Mouse (Mus musculus) MEL-GATA-1-ER (cell line): ENCODE measurements around the gene Vsig2.

ENCODE experiments used
- DNase-seq: peaks from one replicate; pipeline ENCODE4 v3.0.0-alpha.2; 2012; ENCODE audit warnings: low read depth; ENCODE audit errors: extremely low read depth

The Vsig2 gene

GRCm38 (mm10) chr9:37539170-37540025 is at the start of gene Vsig2:
Gene Vsig2, plus strand, starts transcription at chr9:37539255.
- DNase-seq: no peak

- peak; percentile 64 for DNase-seq
These were observed 49.5 kb upstream of the Vsig2 start for GRCm38 (mm10) chr9:37489446-37490120.

DNA sequence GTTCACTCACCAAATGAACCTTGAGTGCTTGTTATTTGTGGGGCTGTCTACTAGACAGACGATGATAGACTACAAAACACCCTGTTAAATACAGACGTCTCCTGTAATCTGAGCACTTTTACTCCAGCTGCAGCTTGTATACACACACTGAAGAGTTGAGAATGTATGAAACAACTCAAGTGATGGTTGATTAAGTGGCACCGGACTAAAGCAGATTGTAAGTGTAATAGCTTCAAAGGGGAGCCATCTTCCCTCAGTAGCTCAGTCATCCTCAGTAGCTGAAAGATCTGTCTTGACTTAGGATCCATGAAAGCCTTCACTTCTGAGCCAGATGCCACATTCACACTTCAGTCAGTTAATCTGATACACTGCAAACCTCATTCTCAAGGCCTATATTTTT is 43.3 kb upstream of the Vsig2 start:
- no peak for DNase-seq

DNA sequence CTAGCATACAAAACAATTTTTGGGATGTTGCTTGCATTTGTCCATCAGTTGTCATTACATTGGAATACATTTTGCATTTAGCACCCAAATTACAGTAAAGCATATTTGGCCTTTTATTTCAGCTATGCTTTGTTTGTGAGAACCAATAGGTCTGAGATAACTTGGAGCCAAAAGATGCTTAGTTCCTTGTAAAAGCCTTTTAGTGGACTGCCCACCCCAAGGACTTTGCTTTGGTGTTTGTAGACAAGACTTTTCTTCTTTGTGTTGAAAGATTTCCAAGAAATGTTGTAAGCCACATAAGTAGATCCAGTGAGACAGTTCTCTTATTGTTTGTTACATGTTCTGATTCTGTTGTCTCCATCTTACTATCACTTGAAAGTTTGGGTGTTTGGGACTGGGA is 42.7 kb upstream of the Vsig2 start:
- DNase-seq: no peak

- DNase-seq: no peak
These were observed 38.9 kb upstream of the Vsig2 start for GRCm38 (mm10) chr9:37500201-37500600.

DNA sequence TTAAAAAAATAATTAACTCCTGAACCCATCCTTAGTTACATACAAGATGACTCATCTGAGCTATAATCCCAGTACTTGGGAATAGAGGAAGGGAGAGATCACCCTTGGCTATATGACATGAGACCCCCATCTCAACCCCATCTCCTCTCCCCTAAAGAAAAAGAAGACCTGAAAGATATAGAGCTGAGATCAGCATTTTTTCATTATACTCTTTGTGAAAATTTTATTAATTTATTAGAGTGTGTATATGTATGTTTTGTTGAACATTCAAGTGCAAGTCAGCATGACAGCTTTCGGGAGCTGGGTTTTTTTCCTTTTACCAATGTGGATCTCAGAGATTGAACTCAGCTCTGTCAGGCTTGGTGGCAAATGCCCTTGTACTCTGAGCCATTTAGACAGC is 37.9 kb upstream of the Vsig2 start:
- DNase-seq: no peak

DNA sequence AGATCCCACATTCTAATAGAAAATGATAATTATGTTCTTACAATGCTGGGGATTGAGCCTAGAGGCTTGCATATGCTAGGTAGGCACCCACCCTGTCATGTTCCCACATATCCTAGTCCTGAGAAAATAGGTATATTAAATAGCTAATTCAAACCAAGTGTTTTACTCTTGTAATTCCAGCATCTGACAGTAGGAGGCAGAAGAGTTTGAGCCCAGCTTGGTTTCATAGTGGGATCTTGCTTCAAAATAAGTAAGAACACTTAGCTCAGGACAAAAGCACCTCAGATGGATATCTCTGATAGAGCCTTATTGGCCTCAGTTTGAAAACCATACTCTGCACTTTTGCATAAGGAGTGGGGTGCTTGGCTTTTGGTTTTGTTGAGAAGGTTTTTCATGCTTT is 34.7 kb upstream of the Vsig2 start:
- no peak for DNase-seq

DNA sequence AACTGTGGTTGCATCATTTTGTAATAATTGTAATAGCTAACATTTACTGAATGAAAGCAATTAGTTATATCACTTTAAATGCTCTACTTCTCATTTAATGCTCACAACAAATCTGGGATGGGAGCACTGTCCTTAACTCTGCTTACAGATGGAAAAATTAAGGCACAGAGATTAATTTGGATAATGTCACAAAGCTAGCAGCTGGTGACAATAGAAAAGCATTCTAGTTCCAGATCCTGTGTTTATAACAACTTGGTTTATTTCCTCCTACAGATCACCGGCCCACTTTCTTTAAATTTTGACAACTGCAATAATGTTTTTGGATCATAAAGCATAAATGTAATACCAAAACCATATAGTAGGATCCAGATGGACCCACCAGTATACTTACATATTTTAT is 33.0 kb upstream of the Vsig2 start:
- no peak for DNase-seq

DNA sequence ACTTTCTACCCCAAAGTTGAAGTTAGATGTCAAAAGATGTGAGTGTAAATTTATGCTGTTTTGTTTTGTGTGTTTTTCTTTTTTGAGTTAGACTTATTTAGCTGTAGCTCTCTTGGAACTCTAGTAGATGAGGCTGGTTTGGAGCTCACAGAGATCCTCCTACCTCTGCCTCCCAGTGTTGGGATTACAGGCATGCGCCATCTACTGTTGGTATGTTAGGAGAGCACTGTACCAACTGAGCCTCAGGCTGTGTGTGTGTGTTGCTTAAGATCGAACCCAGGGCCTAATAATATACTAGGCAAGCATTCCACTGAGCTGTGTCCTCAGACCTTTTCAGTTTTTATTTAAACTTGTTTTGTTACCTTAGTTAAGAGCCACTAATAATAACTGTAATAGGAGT is 27.0 kb upstream of the Vsig2 start:
- no peak for DNase-seq

GRCm38 (mm10) chr9:37514456-37514855 is 24.6 kb upstream of the Vsig2 start:
- no peak for DNase-seq

DNA sequence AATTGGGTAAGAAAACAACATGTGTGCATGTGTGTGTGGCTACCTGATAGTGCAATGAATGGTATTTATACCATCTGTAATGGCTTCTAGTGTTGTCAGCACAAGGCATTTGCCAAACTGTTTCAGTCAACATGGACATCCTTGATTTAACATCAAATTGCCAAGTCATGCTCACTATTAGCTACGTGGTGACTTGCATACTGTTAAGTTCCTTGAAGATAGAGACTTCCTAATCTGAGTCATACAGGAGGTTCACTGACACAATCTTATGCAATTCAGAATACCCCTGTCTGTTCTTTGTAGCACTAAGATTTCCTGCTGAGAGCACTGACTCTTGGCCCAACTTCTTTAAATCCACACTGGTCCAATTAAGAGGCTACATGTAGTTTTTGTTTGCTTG is 21.6 kb upstream of the Vsig2 start:
- peak; percentile 84 for DNase-seq

DNA sequence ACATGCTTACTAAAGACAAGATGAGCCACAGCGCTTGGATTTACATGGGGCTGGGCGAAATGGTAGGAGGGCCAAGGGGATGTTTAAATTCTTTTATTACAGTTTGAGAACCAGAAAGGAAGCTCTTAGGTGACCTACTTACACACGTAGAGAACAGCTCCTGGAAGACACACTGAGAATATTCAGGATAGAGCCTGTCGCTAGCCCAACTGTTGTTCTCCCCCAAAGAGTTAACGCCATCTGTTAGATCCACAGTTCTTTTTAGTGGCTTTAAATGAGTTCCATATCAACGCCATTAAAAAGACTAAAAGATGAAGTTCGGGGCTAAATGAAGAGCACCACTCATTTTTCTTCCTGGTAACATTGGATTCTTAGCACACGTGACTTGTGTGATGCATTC is 20.1 kb upstream of the Vsig2 start:
- DNase-seq: no peak

- DNase-seq: no peak
These were observed 19.1 kb upstream of the Vsig2 start for GRCm38 (mm10) chr9:37519995-37520394.

DNA sequence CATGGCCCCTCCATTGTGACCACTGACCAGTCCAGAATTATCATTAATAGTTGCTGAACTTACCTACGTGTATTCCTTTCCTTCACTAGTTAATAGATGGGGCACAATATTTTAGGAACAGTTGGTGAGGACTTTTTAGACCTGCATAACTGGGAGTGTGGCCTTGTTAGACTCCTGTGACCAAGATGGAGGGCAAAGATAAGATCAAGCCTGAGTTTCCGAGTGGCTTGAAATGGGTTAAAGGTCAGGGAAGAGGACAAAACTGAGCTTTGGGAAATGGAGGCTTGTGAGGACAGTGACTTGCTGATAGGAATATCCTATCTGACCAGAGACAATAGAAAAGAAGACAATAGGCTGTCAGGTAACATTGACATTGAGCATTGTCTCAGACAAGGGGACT is 13.6 kb upstream of the Vsig2 start:
- DNase-seq: no peak

GRCm38 (mm10) chr9:37526443-37527395 is 12.3 kb upstream of the Vsig2 start:
- no peak for DNase-seq

DNA sequence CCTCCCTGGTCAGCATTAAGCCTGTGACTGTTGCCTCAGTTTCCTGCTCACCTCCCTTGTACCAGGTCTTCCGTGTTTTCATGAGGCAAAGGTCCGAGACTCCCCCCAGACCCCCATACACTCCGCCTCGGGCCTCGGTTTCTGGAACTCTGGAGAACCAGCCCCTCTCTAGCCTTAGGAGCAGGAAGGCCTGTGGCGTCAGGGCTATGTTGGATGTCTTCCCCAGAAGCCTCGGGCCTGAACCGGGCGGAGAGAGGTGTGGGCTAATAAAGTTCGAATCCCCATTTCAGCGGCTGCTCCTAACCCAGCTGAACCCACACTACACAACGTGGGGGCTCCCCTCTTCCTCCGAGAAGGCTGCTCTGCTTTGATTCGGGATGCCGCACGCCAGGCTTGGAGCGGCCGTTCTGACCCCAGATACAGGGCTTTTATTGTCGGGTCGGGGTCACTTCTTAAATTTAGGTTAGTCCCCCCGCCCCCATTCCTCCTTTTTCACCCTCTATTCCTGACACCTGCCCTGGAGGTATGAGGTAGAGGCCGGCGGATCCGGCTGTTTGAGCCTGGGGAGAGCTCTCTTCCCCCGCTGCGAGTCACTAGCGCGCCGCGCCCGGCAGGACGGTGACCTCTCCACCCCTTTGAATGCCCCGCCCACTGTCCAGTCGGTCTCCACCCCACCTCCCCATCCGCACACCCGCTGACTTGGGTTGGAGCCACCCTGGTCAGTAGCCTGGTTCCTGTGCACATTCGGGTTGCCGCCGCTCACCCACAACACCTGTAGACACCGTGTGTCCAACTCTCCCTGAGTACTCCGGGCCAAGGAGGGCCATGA is 11.4 kb upstream of the Vsig2 start, which contains the start of gene Esam:
Gene Esam (plus strand): TSS at position 683 of the 829 bp plus-strand sequence.
- DNase-seq: no peak

GRCm38 (mm10) chr9:37528225-37528970 is 10.7 kb upstream of the Vsig2 start:
- DNase-seq: no peak

DNA sequence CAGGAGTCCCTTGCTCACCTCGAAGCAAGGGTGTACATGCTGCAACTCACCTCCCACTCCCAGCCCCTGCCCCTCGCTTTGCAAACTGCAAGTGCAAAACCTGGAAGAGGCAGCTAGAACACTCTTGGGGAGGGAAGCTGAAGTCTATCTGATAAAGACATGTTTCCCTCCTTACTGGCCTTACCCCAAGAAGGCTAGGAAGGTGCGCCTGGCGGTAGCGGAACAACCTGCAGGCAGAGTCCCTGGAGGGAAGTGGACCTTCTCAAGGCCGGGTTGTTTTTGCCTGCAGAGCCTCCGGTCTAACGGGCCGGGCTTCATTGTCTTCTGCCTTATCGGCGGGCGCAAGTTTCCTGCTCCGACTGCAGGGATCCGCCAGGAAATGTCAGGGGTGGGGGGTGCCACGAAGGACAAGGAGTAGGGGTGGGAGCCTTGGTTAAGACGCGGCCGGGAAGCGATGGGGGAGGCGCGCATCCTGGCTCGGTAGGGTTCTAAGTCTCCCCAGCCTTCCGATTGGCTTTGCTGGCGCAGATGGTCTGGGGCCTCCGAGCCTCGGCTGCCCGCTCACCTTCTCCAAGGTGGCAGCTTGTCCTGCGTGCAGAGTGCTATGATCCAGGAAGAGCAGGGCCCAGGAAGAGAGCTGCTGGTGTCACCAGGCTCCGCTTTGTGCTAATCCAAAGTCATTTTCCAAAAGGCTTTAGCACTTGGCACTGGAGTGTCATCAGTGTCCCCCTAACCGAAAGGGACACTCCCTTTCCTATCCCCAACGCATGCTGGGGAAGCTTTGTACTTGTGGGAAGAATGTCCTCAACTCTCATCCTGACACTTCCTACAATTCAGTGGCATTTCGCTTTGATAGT is 8.8 kb upstream of the Vsig2 start:
- peak; percentile 63 for DNase-seq
